Mouse (Mus musculus) liver, embryonic 11.5 days (tissue): ENCODE data around the gene Il1rapl2. TPM values are rescaled to one million over a fixed set of nuclear protein-coding genes. Genes with fewer than 3 reads are reported as not detected.

Experiments used
- ATAC-seq: fragments of 200-750 bp; cut with Nextera tagmentation; replicated peaks from 2 replicates; pipeline ENCODE4 v1.8.0; 2017; ENCODE audit warnings: moderate number of reproducible peaks, mild to moderate bottlenecking, moderate TSS enrichment, moderate library complexity; ENCODE audit not compliant: low FRiP score
- DNase-seq: peaks from one replicate; pipeline ENCODE4 v3.0.0-alpha.2; 2017; ENCODE audit warnings: low spot score
- H3K27ac ChIP-seq: fragments of 300-500 bp; sonication (generic); 2 replicates; pipeline ENCODE4 v1.5.1; 2014; ENCODE audit warnings: mild to moderate bottlenecking, low read depth, low read length, control low read depth
- H3K27me3 ChIP-seq: fragments of 300-500 bp; sonication (generic); replicated peaks from 2 replicates; pipeline ENCODE4 v1.6.1; 2014; ENCODE audit warnings: low read length, mixed read lengths; ENCODE audit not compliant: control insufficient read depth, insufficient read depth
- H3K36me3 ChIP-seq: fragments of 300-500 bp; sonication (generic); 2 replicates; pipeline ENCODE4 v1.6.1; 2014; ENCODE audit warnings: mild to moderate bottlenecking, low read length, moderate library complexity, mixed read lengths; ENCODE audit not compliant: control insufficient read depth, insufficient read depth
- H3K4me1 ChIP-seq: fragments of 300-500 bp; sonication (generic); replicated peaks from 2 replicates; pipeline ENCODE4 v1.6.1; 2014; ENCODE audit warnings: low read length, mixed read lengths; ENCODE audit not compliant: control insufficient read depth, insufficient read depth
- H3K4me2 ChIP-seq: fragments of 300-500 bp; sonication (generic); 2 replicates; pipeline ENCODE4 v1.6.1; 2014; ENCODE audit warnings: mild to moderate bottlenecking, control low read depth, moderate library complexity
- H3K4me3 ChIP-seq: fragments of 300-500 bp; sonication (generic); 2 replicates; pipeline ENCODE4 v1.5.1; 2014; ENCODE audit warnings: low read depth, low read length, control low read depth
- H3K9ac ChIP-seq: fragments of 300-500 bp; sonication (generic); 2 replicates; pipeline ENCODE4 v1.6.1; 2014; ENCODE audit warnings: low read depth, low read length, control low read depth
- H3K9me3 ChIP-seq: fragments of 300-500 bp; sonication (generic); 2 replicates; pipeline ENCODE4 v1.6.1; 2016; ENCODE audit warnings: low read length, inconsistent platforms, mixed read lengths; ENCODE audit not compliant: control insufficient read depth
- WGBS: fragments of 180-500 bp; shearing (Covaris S2); extraction: QIAGEN DNeasy Blood & Tissue Kit; methylation state at CpG from one replicate; pipeline ENCODE4 v1.1.7; 2014; 5-methylcytosine and 5-hydroxymethylcytosine counted together
- polyA plus RNA-seq: library from polyadenylated mRNA; unstranded; fragments of >200 nt; fragmentation: Nextera tagmentation; extraction: Ambion mirVana; gene quantifications from 2 replicates; pipeline ENCODE4 v1.2.1, GENCODE M21; 2014

The Il1rapl2 gene
- 0.09 and 0.21 TPM in 2 replicates for polyA plus RNA-seq

- ATAC-seq (no peak), DNase-seq (peak; percentile 29)
- WGBS = 12% methylated on average over 43 of the region's 47 CpGs
These were observed at the start of gene Il1rapl2 for GRCm38 (mm10) chrX:137570321-137571195. TSS of gene Il1rapl2 (plus strand) at chrX:137570608.

GRCm38 (mm10) chrX:137548348-137548747, 22.1 kb upstream of the Il1rapl2 start:
- no peak for ATAC-seq

More at GRCm38 (mm10) chrX:137570321-137571195, at the start of gene Il1rapl2:
- H3K4me3 ChIP-seq = peak within 1 kb of the TSS; percentile 24
- no peak within 1 kb of the TSS for H3K9ac ChIP-seq
- no peaks in the 10 kb centered on the region for H3K36me3 ChIP-seq
- H3K4me2 ChIP-seq = peak within 1 kb of the TSS; percentile 51
- H3K27me3 ChIP-seq = peaks cover 39% of the 10 kb centered on the region
- H3K9me3 ChIP-seq = no peaks in the 10 kb centered on the region
- H3K4me1 ChIP-seq = no peaks in the 10 kb centered on the region
- H3K27ac ChIP-seq = no peak within 1 kb of the TSS

GRCm38 (mm10) chrX:137569472-137570188, 778 bp upstream of the Il1rapl2 start:
- Histone ChIP-seq H3K36me3 (no peaks in the 10 kb centered on the region), H3K9ac (no peak overlapping the region), H3K4me1 (no peaks in the 10 kb centered on the region), H3K27ac (no peak overlapping the region), H3K27me3 (peaks cover 39% of the 10 kb centered on the region), H3K9me3 (no peaks in the 10 kb centered on the region), H3K4me3 (no peak overlapping the region), H3K4me2 (peak overlapping the region; percentile 12; the same call in 1 of the 2 replicates)
- WGBS = 22% methylated on average over 21 of the region's 21 CpGs
- DNase-seq (no peak), ATAC-seq (no peak)

More at GRCm38 (mm10) chrX:137548348-137548747, 22.1 kb upstream of the Il1rapl2 start:
- H3K4me2 ChIP-seq = no peak overlapping the region
- H3K27ac ChIP-seq = no peak overlapping the region
- no peak overlapping the region for H3K9ac ChIP-seq
- H3K9me3 ChIP-seq = no peaks in the 10 kb centered on the region
- DNase-seq = no peak
- H3K27me3 ChIP-seq = no peaks in the 10 kb centered on the region
- WGBS = 76% methylated on average over 2 of the region's 2 CpGs
- no peaks in the 10 kb centered on the region for H3K36me3 ChIP-seq
- H3K4me1 ChIP-seq = no peaks in the 10 kb centered on the region
- H3K4me3 ChIP-seq = no peak overlapping the region

- Histone ChIP-seq H3K4me2 (no peak overlapping the region), H3K9ac (no peak overlapping the region), H3K9me3 (no peaks in the 10 kb centered on the region), H3K4me1 (no peaks in the 10 kb centered on the region), H3K27me3 (no peaks in the 10 kb centered on the region), H3K36me3 (no peaks in the 10 kb centered on the region), H3K27ac (no peak overlapping the region), H3K4me3 (no peak overlapping the region)
- no peak for DNase-seq
- 26% methylated on average over 1 of the region's 1 CpGs for WGBS
- ATAC-seq = no peak
These were observed 12.2 kb downstream of the Il1rapl2 start for GRCm38 (mm10) chrX:137582656-137583055.

GRCm38 (mm10) chrX:137620697-137621096, 50.3 kb downstream of the Il1rapl2 start:
- H3K36me3 ChIP-seq = no peaks in the 10 kb centered on the region
- no peak overlapping the region for H3K27ac ChIP-seq
- no peaks in the 10 kb centered on the region for H3K9me3 ChIP-seq
- H3K4me2 ChIP-seq = no peak overlapping the region
- H3K4me1 ChIP-seq = no peaks in the 10 kb centered on the region
- no peaks in the 10 kb centered on the region for H3K27me3 ChIP-seq
- DNase-seq (no peak), ATAC-seq (no peak)
- H3K4me3 ChIP-seq = no peak overlapping the region
- H3K9ac ChIP-seq = no peak overlapping the region

GRCm38 (mm10) chrX:137667011-137667410, 96.6 kb downstream of the Il1rapl2 start:
- ATAC-seq (no peak), DNase-seq (no peak)
- Histone ChIP-seq H3K4me3 (no peak overlapping the region), H3K4me2 (no peak overlapping the region), H3K27me3 (no peaks in the 10 kb centered on the region), H3K9ac (no peak overlapping the region), H3K27ac (no peak overlapping the region), H3K9me3 (no peaks in the 10 kb centered on the region), H3K4me1 (no peaks in the 10 kb centered on the region), H3K36me3 (no peaks in the 10 kb centered on the region)
- WGBS = 37% methylated on average over 2 of the region's 2 CpGs

- H3K27ac ChIP-seq = no peak overlapping the region
- H3K4me1 ChIP-seq = no peaks in the 10 kb centered on the region
- WGBS = 81% methylated on average over 1 of the region's 1 CpGs
- H3K36me3 ChIP-seq = no peaks in the 10 kb centered on the region
- no peaks in the 10 kb centered on the region for H3K9me3 ChIP-seq
- no peak for ATAC-seq
- H3K27me3 ChIP-seq = no peaks in the 10 kb centered on the region
- no peak for DNase-seq
- H3K4me2 ChIP-seq = no peak overlapping the region
- no peak overlapping the region for H3K9ac ChIP-seq
- H3K4me3 ChIP-seq = no peak overlapping the region
These were observed 117.6 kb downstream of the Il1rapl2 start for GRCm38 (mm10) chrX:137687974-137688373.

GRCm38 (mm10) chrX:137700006-137700405, 129.6 kb downstream of the Il1rapl2 start:
- Histone ChIP-seq H3K9ac (no peak overlapping the region), H3K4me3 (no peak overlapping the region), H3K4me2 (no peak overlapping the region), H3K9me3 (no peaks in the 10 kb centered on the region), H3K4me1 (no peaks in the 10 kb centered on the region), H3K36me3 (no peaks in the 10 kb centered on the region), H3K27ac (no peak overlapping the region), H3K27me3 (no peaks in the 10 kb centered on the region)
- no peak for DNase-seq
- ATAC-seq = no peak
- 74% methylated on average over 2 of the region's 2 CpGs for WGBS
